Mouse (Mus musculus): ENCODE results near the gene Smarca2.

GRCm38 (mm10) chr19:26564850-26565249 lies 40.0 kb upstream of the Smarca2 start:
- TF ChIP-seq CTCF (IDR thresholded peaks at IDR 0.05) (no peak), EP300 (IDR thresholded peaks at IDR 0.05) (no peak)
